Mouse (Mus musculus) thymus, adult 2 months (tissue): ENCODE data around the gene Ttc5. TPM values are rescaled to one million over a fixed set of nuclear protein-coding genes. Genes with fewer than 3 reads are reported as not detected.
A peak's percentile ranks its signal among the peaks of the same experiment; 100 is the strongest.

ENCODE experiments used
- DNase-seq: peaks from one replicate; pipeline ENCODE4 v3.0.0; 2021
- H3K27ac ChIP-seq: fragments of 200-500 bp; 2 replicates; pipeline ENCODE4 v1.5.1; 2012; ENCODE audit warnings: low read length, control low read depth; ENCODE audit not compliant: control insufficient read depth, insufficient read depth
- H3K27me3 ChIP-seq: fragments of 200-500 bp; 2 replicates; pipeline ENCODE4 v1.6.1; 2012; ENCODE audit warnings: mild to moderate bottlenecking, low read length, moderate library complexity, mixed read lengths; ENCODE audit not compliant: control insufficient read depth, insufficient read depth
- H3K36me3 ChIP-seq: fragments of 200-500 bp; 2 replicates; pipeline ENCODE4 v1.6.1; 2012; ENCODE audit warnings: mild to moderate bottlenecking, low read length, moderate library complexity; ENCODE audit not compliant: control insufficient read depth, insufficient read depth
- H3K4me1 ChIP-seq: fragments of 200-500 bp; replicated peaks from 2 replicates; pipeline ENCODE4 v1.6.1; 2012; ENCODE audit warnings: low read length; ENCODE audit not compliant: control insufficient read depth, insufficient read depth
- H3K4me3 ChIP-seq: fragments of 200-500 bp; 2 replicates; pipeline ENCODE4 v1.5.1; 2012; ENCODE audit warnings: mild to moderate bottlenecking, low read length, control low read depth, moderate library complexity; ENCODE audit not compliant: control insufficient read depth, insufficient read depth
- CTCF ChIP-seq: fragments of 200-500 bp; IDR thresholded peaks from 2 replicates; pipeline ENCODE4 v1.5.1; 2012; ENCODE audit warnings: mild to moderate bottlenecking, control low read depth, low read length, moderate library complexity, borderline replicate concordance; ENCODE audit not compliant: control insufficient read depth, poor library complexity, insufficient read depth; ENCODE audit errors: extremely low read depth
- POLR2A ChIP-seq: fragments of 200-500 bp; IDR thresholded peaks from 2 replicates; pipeline ENCODE4 v1.6.1; 2012; ENCODE audit warnings: mild to moderate bottlenecking, low read length, control low read depth, moderate library complexity; ENCODE audit not compliant: control insufficient read depth, poor library complexity, insufficient read depth; ENCODE audit errors: extremely low read depth
- WGBS: fragments of 180-500 bp; shearing (Covaris S2); methylation state at CpG from one replicate; pipeline ENCODE4 v1.1.7; 2018; 5-methylcytosine and 5-hydroxymethylcytosine counted together
- polyA plus RNA-seq: library from polyadenylated mRNA; depleted of rRNA; stranded (reverse); fragments of >200 nt; gene quantifications from 2 replicates; pipeline ENCODE4 v1.2.3, GENCODE M21; 2012; rRNA removed

Gene Ttc5
- 48.4 and 50.5 TPM in 2 replicates for polyA plus RNA-seq

- peak within 1 kb of the TSS; percentile 70 for H3K27ac ChIP-seq
Measured at GRCm38 (mm10) chr14:50785251-50785637, at the start of gene Ttc5. Ttc5 (minus strand) TSS chr14:50785519.

GRCm38 (mm10) chr14:50834435-50834834 is 49.1 kb upstream of the Ttc5 start:
- TF ChIP-seq POLR2A (no peak), CTCF (no peak)
- no peaks in the 10 kb centered on the region for H3K27me3 ChIP-seq
- 88% methylated on average over 2 of the region's 2 CpGs for WGBS
- DNase-seq = no peak
- no peak overlapping the region for H3K27ac ChIP-seq
- no peaks in the 10 kb centered on the region for H3K4me1 ChIP-seq
- H3K4me3 ChIP-seq = no peak overlapping the region
- H3K36me3 ChIP-seq = no peaks in the 10 kb centered on the region

More at GRCm38 (mm10) chr14:50785251-50785637, at the start of gene Ttc5:
- peak; percentile 93 for DNase-seq
- Histone ChIP-seq H3K36me3 (peaks cover 12% of the 10 kb centered on the region), H3K4me3 (peak within 1 kb of the TSS; percentile 77), H3K4me1 (no peaks in the 10 kb centered on the region), H3K27me3 (no peaks in the 10 kb centered on the region)
- TF ChIP-seq POLR2A = no peak
- TF ChIP-seq CTCF = peak; percentile 86
- WGBS = 1% methylated on average over 21 of the region's 21 CpGs

DNA sequence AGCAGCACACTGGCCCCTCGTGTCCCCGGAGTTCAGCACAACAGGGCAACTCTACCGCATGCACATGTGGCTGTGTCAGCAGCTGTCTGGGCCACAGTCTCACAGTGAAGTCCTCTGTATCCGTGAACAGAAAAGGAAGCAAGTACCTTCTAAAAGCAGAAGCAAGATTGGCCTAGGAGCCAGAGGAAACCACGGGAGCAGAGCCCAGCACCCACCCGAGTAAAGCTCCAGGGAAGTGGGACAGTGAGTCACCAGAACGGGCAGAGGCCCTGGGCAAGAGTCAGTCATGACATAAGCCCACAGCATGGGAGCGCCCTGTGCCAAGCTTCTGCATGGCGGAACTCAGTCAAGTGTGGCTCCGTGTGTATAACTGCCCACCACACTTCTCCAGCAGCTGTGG is 48.6 kb upstream of the Ttc5 start:
- H3K4me3 ChIP-seq = no peak overlapping the region
- no peak for DNase-seq
- no peaks in the 10 kb centered on the region for H3K4me1 ChIP-seq
- WGBS = 40% methylated on average over 10 of the region's 10 CpGs
- no peaks in the 10 kb centered on the region for H3K27me3 ChIP-seq
- no peak overlapping the region for H3K27ac ChIP-seq
- peaks cover under 1% of the 10 kb centered on the region; the same call in 1 of the 2 replicates for H3K36me3 ChIP-seq
- TF ChIP-seq CTCF = no peak
- no peak for TF ChIP-seq POLR2A

DNA sequence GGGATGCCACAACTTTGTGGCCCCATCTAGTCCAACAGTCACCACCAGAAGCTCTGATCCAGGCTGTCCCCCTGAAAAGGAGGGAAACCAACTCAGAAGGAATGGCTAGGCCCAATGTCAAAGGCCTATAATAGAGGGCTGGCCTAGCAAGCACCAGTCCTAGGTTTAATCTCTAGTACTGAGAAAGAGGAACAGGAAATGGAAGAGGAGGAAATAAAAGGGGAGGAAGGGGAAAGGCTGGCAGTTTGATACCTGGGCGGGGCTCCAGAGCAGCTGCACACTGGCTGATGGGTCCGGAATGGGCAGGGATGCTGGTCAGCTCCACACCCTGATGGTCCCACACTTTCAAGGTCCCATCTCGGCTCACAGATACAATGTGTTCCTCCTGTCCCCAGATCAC is 44.6 kb upstream of the Ttc5 start:
- 86% methylated on average over 3 of the region's 3 CpGs for WGBS
- Histone ChIP-seq H3K4me3 (no peak overlapping the region), H3K4me1 (no peaks in the 10 kb centered on the region; the same call in 1 of the 2 replicates), H3K27ac (no peak overlapping the region), H3K36me3 (peaks cover 7% of the 10 kb centered on the region; the same call in 1 of the 2 replicates), H3K27me3 (no peaks in the 10 kb centered on the region)
- TF ChIP-seq POLR2A (no peak), CTCF (no peak)
- DNase-seq = no peak

GRCm38 (mm10) chr14:50826579-50826978 is 41.3 kb upstream of the Ttc5 start:
- DNase-seq = no peak
- Histone ChIP-seq H3K36me3 (peaks cover 12% of the 10 kb centered on the region), H3K4me3 (no peak overlapping the region), H3K27ac (no peak overlapping the region), H3K4me1 (peaks cover 9% of the 10 kb centered on the region), H3K27me3 (no peaks in the 10 kb centered on the region)
- no peak for TF ChIP-seq CTCF
- TF ChIP-seq POLR2A = no peak
- WGBS = 91% methylated on average over 4 of the region's 4 CpGs

- TF ChIP-seq POLR2A = no peak
- TF ChIP-seq CTCF = no peak
- H3K27ac ChIP-seq = peak overlapping the region; percentile 78
- WGBS = 13% methylated on average over 9 of the region's 9 CpGs
- peaks cover 36% of the 10 kb centered on the region for H3K36me3 ChIP-seq
- no peaks in the 10 kb centered on the region for H3K27me3 ChIP-seq
- H3K4me1 ChIP-seq = peaks cover 9% of the 10 kb centered on the region
- DNase-seq = no peak
- 0 out of 2 replicates have a peak overlapping the region, but pooled peaks have one; percentile 16 for H3K4me3 ChIP-seq
Measured at GRCm38 (mm10) chr14:50824219-50824618, 38.9 kb upstream of the Ttc5 start.

- Histone ChIP-seq H3K36me3 (peaks cover 34% of the 10 kb centered on the region), H3K4me1 (peaks cover 9% of the 10 kb centered on the region), H3K4me3 (no peak overlapping the region), H3K27ac (no peak overlapping the region), H3K27me3 (no peaks in the 10 kb centered on the region)
- no peak for DNase-seq
- TF ChIP-seq POLR2A (no peak), CTCF (no peak)
- WGBS = 88% methylated on average over 2 of the region's 2 CpGs
Measured at GRCm38 (mm10) chr14:50823240-50823639, 37.9 kb upstream of the Ttc5 start.
